Mouse (Mus musculus): ENCODE results near the gene Otud3.
"Not testable (repeated sequence)": the region's sequence is repeated elsewhere in the genome, so short reads cannot be mapped to it uniquely, and the experiment has no call there.

The Otud3 gene

DNA sequence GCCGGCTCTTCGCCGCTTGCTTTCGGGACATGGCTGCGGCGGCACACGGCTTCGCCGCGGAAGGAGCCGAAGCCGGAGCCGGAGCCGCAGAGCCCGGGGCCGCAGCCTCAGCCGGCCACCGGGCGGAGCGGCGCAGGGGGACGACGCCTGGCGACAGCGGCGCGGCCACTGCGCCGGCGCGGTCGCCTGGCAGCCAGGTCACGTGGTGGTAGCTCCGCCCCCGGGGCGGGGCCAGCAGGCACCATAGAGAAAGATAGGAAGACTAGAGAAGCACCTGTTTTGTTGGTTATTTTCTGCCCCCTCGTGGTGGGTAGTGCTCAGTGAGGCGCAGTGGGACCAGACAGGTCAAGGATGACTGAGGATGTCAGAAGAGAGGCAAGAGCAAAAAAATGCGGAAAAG, at the start of gene Otud3:
Gene Otud3 (minus strand): TSS at position 149 of the 400 bp plus-strand sequence.
- peak; percentile 80 for DNase-seq (ENCODE audit: extremely low read depth, low read depth)

GRCm38 (mm10) chr4:138962719-138963118, 49.0 kb upstream of the Otud3 start:
- no peak for DNase-seq (ENCODE audit: extremely low read depth, low read depth)

- DNase-seq (ENCODE audit: extremely low read depth, low read depth) = no peak
These were observed 46.2 kb upstream of the Otud3 start for GRCm38 (mm10) chr4:138959926-138960325.

- DNase-seq (ENCODE audit: extremely low read depth, low read depth) = no peak
These were observed 45.4 kb upstream of the Otud3 start for GRCm38 (mm10) chr4:138959120-138959519.

DNA sequence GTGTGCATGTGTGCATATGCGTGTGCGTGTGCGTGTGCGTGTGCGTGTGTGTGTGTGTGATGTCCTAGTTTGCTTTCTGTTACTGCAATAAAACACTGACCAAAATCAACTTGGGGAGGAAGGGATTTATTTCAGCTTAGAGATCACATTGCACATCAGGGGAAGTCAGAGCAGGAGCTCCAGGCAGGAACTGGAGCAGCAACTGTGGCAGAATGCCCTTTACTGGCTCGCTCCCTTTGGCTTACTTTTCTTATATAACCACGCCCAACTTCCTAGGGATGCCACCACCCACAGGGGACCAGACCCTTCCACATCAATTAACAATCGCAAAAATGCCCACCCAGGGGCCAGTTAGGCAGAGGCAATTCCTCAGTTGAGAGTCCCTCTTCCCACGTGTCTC, 44.9 kb upstream of the Otud3 start:
- DNase-seq (ENCODE audit: extremely low read depth, low read depth) = no peak

- no peak for DNase-seq (ENCODE audit: extremely low read depth, low read depth)
These were observed 34.5 kb upstream of the Otud3 start for GRCm38 (mm10) chr4:138948257-138948656.

DNA sequence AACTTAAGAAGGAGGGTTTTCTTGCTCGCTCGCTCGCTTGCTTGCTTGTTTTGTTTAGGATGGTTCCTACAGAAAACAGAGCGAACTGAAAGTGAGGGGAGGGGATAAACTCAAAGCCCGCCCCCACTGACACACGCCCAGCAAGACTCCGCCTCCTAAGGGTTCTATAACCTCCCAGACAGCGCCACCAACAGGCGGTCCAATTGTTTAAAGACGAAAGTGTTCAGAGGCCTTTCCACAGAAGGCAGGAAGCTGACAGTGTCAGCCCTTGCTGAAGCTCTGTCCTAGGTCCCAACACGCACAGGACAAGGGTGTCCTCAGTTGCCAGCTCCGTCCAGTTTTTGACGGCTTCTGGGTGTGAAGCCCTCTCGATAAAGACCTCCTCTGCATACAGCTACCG, 30.0 kb upstream of the Otud3 start:
- DNase-seq (ENCODE audit: extremely low read depth, low read depth) = peak; percentile 90

DNA sequence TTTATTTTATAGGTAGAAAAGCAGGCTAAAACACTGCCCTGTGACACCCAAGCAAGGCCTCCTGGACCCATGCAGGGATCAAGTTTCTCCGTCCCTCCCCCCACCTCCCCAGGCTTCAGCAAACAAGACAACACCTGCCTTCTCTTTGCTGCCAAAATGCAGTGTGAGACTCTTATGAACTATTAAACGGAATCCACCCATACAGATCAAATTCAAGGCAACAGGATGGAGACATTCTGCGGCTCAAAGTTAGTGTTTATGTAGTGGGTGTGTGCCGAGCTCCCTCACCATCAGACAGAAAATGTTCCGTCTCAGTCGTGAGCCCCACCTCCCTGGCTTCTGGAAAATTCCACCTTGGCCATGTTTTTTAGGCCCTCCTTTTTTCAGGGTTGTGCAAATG, 28.2 kb upstream of the Otud3 start:
- DNase-seq (ENCODE audit: extremely low read depth, low read depth) = no peak

DNA sequence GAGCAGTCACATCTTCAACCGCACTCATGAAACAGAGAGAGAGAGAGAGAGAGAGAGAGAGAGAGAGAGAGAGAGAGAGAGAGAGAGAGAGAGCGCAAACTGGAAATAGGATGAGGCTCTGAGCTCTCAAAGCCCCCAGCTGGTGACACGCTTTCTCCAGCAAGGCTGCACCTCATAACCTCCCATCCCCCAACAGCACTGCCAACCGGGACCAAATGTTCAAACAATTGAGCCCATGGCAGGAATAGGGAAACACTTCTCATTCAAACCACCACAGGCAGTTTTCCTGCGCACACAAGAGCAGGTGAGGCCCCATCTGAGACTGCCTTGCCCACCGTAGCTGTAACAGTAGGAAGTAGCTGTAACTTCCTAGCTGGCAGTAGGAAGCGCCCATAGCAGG, 27.7 kb upstream of the Otud3 start:
- DNase-seq (ENCODE audit: extremely low read depth, low read depth) = no peak

GRCm38 (mm10) chr4:138939481-138939880, 25.7 kb upstream of the Otud3 start:
- DNase-seq (ENCODE audit: extremely low read depth, low read depth) = no peak

DNA sequence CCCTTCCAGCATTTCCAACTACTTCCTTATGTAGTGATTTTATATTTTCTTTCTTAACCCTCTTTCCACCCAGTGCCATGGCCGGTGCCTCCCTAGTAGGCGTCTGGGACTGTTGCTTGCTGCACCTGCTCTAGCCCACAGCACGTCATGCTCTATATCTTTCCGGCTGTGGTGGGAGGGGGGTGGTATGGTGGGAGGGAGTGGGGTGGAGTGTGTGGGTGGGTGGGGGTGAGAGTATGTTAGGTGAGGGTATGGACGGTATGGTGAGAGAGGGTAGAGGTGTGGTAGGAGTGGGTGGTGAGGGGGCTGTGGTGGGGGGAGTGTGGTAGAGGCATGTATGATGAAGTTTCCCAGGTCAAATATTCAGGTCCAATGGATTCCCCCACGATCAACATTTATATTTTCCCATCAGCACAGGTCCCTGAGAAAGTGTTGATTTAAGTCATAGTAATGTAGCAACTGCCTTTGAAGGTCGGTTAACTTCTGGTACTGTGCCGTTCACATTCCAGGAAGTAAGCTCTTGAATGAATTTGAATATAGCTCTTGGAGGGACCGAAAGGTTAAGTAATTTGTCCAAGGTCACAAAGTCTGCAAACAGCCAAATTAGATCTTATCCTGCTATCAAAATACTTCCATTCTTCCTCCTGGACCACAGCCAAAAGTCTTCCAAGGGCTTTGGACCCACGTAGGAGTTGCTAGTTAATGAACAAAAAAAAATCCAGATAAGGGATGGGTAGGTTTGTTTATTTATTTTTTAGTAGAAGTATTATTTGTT, 24.9 kb upstream of the Otud3 start:
- no peak for DNase-seq (ENCODE audit: extremely low read depth, low read depth)

GRCm38 (mm10) chr4:138934456-138935145, 20.9 kb upstream of the Otud3 start:
- DNase-seq (ENCODE audit: extremely low read depth, low read depth) = no peak

- no peak for DNase-seq (ENCODE audit: extremely low read depth, low read depth)
These were observed 20.1 kb upstream of the Otud3 start for GRCm38 (mm10) chr4:138933862-138934261.

GRCm38 (mm10) chr4:138925561-138925960, 11.8 kb upstream of the Otud3 start:
- no peak for DNase-seq (ENCODE audit: extremely low read depth, low read depth)

DNA sequence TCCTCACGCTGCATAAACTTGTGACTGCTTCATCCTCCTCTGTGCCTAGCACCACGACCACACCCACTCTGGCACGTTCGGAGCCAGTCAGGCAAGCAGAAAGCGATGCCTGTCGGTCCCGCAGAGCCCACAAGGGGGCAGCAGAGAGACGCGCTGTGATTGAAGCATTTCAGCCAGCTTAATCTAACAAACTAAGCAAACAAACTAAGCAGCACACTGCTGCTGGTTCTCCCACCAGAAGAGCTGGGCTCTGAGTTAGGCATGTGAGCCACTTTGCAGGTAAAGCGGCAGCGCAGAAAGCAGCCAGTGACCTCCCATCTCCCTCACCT, 8.3 kb upstream of the Otud3 start:
- peak; percentile 51 for DNase-seq (ENCODE audit: extremely low read depth, low read depth)

- DNase-seq (ENCODE audit: extremely low read depth, low read depth) = no peak
These were observed 7.7 kb upstream of the Otud3 start for GRCm38 (mm10) chr4:138921254-138922130.

- DNase-seq (ENCODE audit: extremely low read depth, low read depth) = no peak
These were observed 3.5 kb upstream of the Otud3 start for GRCm38 (mm10) chr4:138917282-138917681.

- DNase-seq (ENCODE audit: extremely low read depth, low read depth) = no peak
These were observed 481 bp downstream of the Otud3 start for GRCm38 (mm10) chr4:138913141-138913787.

DNA sequence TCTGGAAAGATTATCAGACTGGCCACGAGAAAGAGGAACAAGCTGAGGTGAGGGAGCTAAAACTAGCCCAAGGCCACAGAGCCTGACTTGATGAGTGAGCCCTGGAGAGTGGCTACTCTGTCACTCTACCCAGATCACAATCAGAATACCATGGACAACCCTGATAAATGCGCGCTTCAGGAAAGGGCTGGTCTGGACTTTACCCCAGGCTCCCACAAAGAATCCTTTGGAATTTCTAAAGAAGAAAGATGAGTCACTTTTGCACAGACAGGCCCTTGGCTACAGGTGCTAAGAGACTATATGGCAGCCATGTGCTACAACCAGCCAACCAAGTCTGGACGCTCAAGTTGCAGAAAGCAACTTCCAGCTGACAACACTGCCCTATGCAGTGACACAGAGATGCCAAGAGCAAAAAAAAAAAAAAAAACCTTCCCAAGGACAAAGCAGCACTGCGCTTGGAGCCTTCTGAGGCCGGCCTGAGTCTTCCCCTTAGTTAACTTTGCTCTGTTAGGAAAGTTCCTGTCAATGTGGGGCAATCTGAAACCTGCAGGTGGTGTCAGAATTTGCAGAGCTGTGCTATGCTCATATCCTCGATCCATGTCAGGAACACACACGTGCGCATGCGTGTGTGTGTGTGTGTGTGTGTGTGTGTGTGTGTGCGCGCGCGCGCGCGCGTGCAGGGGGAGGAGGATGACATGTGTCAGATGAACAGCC, 8.0 kb downstream of the Otud3 start:
- DNase-seq (ENCODE audit: extremely low read depth, low read depth) = no peak

GRCm38 (mm10) chr4:138899361-138899760, 14.4 kb downstream of the Otud3 start:
- DNase-seq (ENCODE audit: extremely low read depth, low read depth) = no peak

DNA sequence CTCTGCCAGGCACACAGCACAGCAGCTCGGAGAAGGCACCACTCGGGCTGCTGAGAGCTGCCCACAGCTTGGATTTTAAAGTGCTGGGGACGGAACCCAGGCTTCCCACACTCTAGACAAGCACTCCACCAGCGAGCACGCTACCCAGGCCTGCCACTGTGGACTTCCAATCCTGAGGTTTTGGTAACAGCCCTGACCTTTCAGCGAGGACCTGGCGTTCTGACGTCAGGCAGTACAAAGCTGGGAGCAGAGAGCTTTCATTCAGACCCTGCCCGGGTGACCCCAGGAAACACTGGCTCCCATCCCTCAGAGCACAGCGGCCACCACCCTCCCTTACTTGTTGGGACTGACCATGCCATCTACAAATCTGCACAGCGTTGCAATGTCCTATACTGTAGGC, 20.0 kb downstream of the Otud3 start:
- not testable (repeated sequence) for DNase-seq (ENCODE audit: extremely low read depth, low read depth)
